Comparison of ENCODE assay signal across 22 mouse cellular contexts in the genomic region with DNA sequence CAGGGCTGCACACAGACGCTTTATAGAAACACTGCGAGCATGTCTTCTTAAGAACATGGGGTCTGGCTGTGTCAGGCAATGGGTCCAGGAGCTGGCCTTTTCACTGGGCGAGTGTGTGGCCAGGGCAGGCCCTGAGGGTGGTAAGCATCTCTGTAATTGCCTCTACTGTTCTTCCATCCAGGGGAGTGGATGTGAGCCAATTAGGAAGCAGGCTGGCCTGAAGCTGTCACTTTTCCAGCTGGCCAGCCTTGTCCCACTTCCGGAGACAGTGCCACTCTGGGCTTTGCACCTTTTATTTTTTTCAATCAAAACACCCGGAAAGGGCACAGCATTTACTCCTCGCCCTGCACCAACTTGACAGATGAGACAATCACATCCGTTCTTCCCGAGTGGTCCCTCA.
A peak's percentile ranks its signal among the peaks of the same experiment; 100 is the strongest.
DNase-seq lines count a peak whose midpoint lies in the region; TF ChIP-seq lines count a peak whose summit lies in the region.
"Had no signal": no experiment of that assay in that cellular context is flagged by ENCODE, and none has a peak within 500 bp of the region (broad histone marks: within the 10 kb centered on the region; RNA-seq: fewer than 3 reads in every experiment).

No protein-coding gene starts in this region.

- H3K4me3 ChIP-seq in layer of hippocampus, adult 2 months: no peak overlapping the region
- H3K4me3 ChIP-seq: forebrain, embryonic 15.5 days; heart, embryonic 12.5 days; heart, embryonic 15.5 days; hindbrain, embryonic 10.5 days had no signal

- no peak for TF ChIP-seq CTCF in layer of hippocampus, adult 2 months (conservative IDR thresholded peaks at IDR 0.05)

- no peak overlapping the region for H3K27ac ChIP-seq in layer of hippocampus, adult 2 months
- H3K27ac ChIP-seq: forebrain, embryonic 15.5 days; heart, embryonic 15.5 days; hindbrain, embryonic 10.5 days; hindbrain, embryonic 14.5 days; hindbrain, postnatal 0 days had no signal

- peak; percentile 48 to 49 for DNase-seq in cerebellum, postnatal 14 days
- no peak for DNase-seq in cerebellum, adult 11 months
- peak; percentile 13 to 23 for DNase-seq in layer of hippocampus, adult 2 months (ENCODE audit: low spot score in 2 of 2)
- DNase-seq in layer of hippocampus, postnatal 14 days (ENCODE audit: low spot score in 2 of 2): no peak
- peak; percentile 20 for DNase-seq in Muller cell, postnatal 12 days (ENCODE audit: inconsistent ontology term)
- DNase-seq in retina, embryonic 14.5 days (ENCODE audit: low spot score): peak; percentile 47
- no peak for DNase-seq in spleen, postnatal 36 days (ENCODE audit: low spot score in 2 of 2)
- DNase-seq: adrenal gland, adult 2 months; adrenal gland, postnatal 14 days; B cell, adult 2 months; cerebellum, adult 18-20 months; cerebellum, adult 9-11 months; gastrocnemius, postnatal 25 days; heart, adult 18-20 months; heart, postnatal 10 days; heart, postnatal 36 days had no signal

Comparison
In these comparisons a context has a peak if more than half of its experiments do, and no peak if none do; other contexts are left out.
1. DNase-seq: peak in cerebellum, postnatal 14 days (2 of 2), layer of hippocampus, adult 2 months (2 of 2), Muller cell, postnatal 12 days (single experiment) and retina, embryonic 14.5 days (single experiment); none in cerebellum, adult 11 months (single experiment), layer of hippocampus, postnatal 14 days (0 of 2) and spleen, postnatal 36 days (0 of 2).